Mouse (Mus musculus) hindbrain, embryonic 10.5 days (tissue): ENCODE data around the gene Celsr1. TPM values are rescaled to one million over a fixed set of nuclear protein-coding genes. Genes with fewer than 3 reads are reported as not detected.

Source experiments
- DNase-seq: peaks from one replicate; pipeline ENCODE4 v3.0.0-alpha.2; 2017; ENCODE audit warnings: low spot score
- H3K27ac ChIP-seq: fragments of 300-500 bp; sonication (generic); 2 replicates; pipeline ENCODE4 v1.5.1; 2016; ENCODE audit warnings: mild to moderate bottlenecking, moderate library complexity
- H3K27me3 ChIP-seq: fragments of 300-500 bp; sonication (generic); 2 replicates; pipeline ENCODE4 v1.6.1; 2016; ENCODE audit warnings: mild to moderate bottlenecking; ENCODE audit not compliant: poor library complexity, insufficient read depth, severe bottlenecking
- H3K36me3 ChIP-seq: fragments of 300-500 bp; sonication (generic); 2 replicates; pipeline ENCODE4 v1.6.1; 2016; ENCODE audit warnings: mild to moderate bottlenecking, moderate library complexity
- H3K4me1 ChIP-seq: fragments of 300-500 bp; sonication (generic); replicated peaks from 2 replicates; pipeline ENCODE4 v1.6.1; 2016; ENCODE audit warnings: mild to moderate bottlenecking
- H3K4me3 ChIP-seq: fragments of 300-500 bp; sonication (generic); 2 replicates; pipeline ENCODE4 v1.5.1; 2016; ENCODE audit warnings: mild to moderate bottlenecking, moderate library complexity
- H3K9me3 ChIP-seq: fragments of 300-500 bp; sonication (generic); 2 replicates; pipeline ENCODE4 v1.6.1; 2016; ENCODE audit warnings: mild to moderate bottlenecking, moderate library complexity
- WGBS: fragments of 180-500 bp; shearing (Covaris S2); methylation state at CpG from one replicate; pipeline ENCODE4 v1.1.7; 2016; 5-methylcytosine and 5-hydroxymethylcytosine counted together
- polyA plus RNA-seq: library from polyadenylated mRNA; unstranded; fragments of >200 nt; fragmentation: Nextera tagmentation; extraction: Ambion mirVana; gene quantifications from 2 replicates; pipeline ENCODE4 v1.2.1, GENCODE M21; 2016

Celsr1 gene
- polyA plus RNA-seq, 1 experiment from 2014 or later: 3.4 TPM

- Histone ChIP-seq H3K9me3 (no peaks in the 10 kb centered on the region), H3K27ac (peak overlapping the region; percentile 35; the same call in 1 of the 2 replicates), H3K36me3 (peaks cover 69% of the 10 kb centered on the region), H3K4me3 (no peak overlapping the region), H3K4me1 (peaks cover 13% of the 10 kb centered on the region), H3K27me3 (no peaks in the 10 kb centered on the region)
- WGBS: 75% methylated on average over 6 of the region's 6 CpGs
- no peak for DNase-seq
Measured at GRCm38 (mm10) chr15:85956202-85956601, 77.4 kb downstream of the Celsr1 start.

DNA sequence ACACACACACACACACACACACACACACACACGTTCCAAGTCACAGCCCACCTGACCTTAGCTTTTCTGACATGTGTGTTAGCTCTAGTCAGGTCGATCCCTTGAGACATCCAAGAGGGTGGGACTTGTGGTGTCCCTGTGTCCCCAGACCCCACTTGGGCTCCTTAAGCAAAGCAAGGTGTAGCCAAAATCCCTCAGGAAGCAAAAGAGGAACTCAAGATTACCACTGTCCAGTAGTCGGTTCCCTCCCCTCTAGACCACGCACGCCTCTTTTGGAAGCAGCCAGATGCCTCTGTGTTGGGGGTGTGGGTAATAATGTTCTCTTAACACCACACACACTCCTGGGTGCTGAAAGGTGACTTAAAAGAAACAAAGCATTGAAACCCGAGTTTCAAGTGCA is 80.1 kb downstream of the Celsr1 start:
- H3K4me1 ChIP-seq: peaks cover 26% of the 10 kb centered on the region
- no peak overlapping the region for H3K4me3 ChIP-seq
- H3K36me3 ChIP-seq: peaks cover 45% of the 10 kb centered on the region
- no peaks in the 10 kb centered on the region for H3K9me3 ChIP-seq
- no peaks in the 10 kb centered on the region for H3K27me3 ChIP-seq
- 85% methylated on average over 6 of the region's 6 CpGs for WGBS
- no peak for DNase-seq
- no peak overlapping the region for H3K27ac ChIP-seq

DNA sequence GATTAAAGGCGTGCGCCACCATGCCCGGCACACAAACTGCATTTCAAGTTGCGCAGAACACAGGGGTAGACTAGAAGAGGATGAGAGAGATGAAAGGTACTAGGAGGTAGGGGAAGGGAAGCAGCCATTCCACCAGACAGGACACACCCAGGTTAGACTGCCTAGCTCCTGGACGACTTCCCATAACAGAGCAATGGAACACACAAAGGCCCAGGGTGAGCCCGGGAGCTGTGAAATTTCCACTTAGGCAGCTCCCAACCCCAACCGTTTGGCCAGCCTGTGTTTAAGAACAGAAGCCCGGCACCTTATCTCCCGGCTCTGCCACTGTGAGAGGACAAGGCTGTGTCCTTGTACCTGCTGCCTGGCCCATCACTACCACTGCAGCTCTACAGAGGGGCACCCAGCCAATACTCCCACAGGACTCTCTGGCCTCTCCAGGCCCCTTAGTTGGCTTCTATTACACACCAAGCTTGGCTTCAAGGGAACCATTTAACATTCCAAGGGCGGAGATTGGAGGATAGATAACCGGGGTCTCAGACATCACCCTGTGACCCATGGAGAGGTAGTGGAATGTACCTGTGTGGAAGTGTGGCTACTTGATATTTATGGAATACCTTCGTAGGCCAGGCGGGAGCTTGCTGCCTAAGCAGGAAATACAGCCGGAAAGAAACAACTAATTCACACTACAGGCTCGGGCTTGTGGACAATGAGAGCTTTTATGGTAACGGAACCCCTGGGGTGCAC is 84.0 kb downstream of the Celsr1 start:
- 74% methylated on average over 16 of the region's 16 CpGs for WGBS
- Histone ChIP-seq H3K4me1 (peaks cover 34% of the 10 kb centered on the region), H3K27me3 (no peaks in the 10 kb centered on the region), H3K9me3 (no peaks in the 10 kb centered on the region), H3K4me3 (no peak overlapping the region), H3K27ac (peak overlapping the region; percentile 62; the same call in 1 of the 2 replicates), H3K36me3 (peaks cover 21% of the 10 kb centered on the region)
- no peak for DNase-seq

GRCm38 (mm10) chr15:85947967-85948366 is 85.6 kb downstream of the Celsr1 start:
- H3K27ac ChIP-seq: peak overlapping the region; percentile 75
- DNase-seq: no peak
- peak overlapping the region; percentile 18 for H3K4me3 ChIP-seq
- 37% methylated on average over 8 of the region's 8 CpGs for WGBS
- H3K27me3 ChIP-seq: no peaks in the 10 kb centered on the region
- no peaks in the 10 kb centered on the region for H3K9me3 ChIP-seq
- H3K4me1 ChIP-seq: peaks cover 34% of the 10 kb centered on the region
- peaks cover 8% of the 10 kb centered on the region; the same call in 1 of the 2 replicates for H3K36me3 ChIP-seq

- Histone ChIP-seq H3K27me3 (no peaks in the 10 kb centered on the region), H3K9me3 (no peaks in the 10 kb centered on the region), H3K4me1 (peaks cover 34% of the 10 kb centered on the region), H3K4me3 (peak overlapping the region; percentile 18; the same call in 1 of the 2 replicates), H3K36me3 (peaks cover 5% of the 10 kb centered on the region; the same call in 1 of the 2 replicates), H3K27ac (peak overlapping the region; percentile 75)
- peak; percentile 40 for DNase-seq
- WGBS: 30% methylated on average over 9 of the region's 9 CpGs
Measured at GRCm38 (mm10) chr15:85947541-85947940, 86.0 kb downstream of the Celsr1 start.

DNA sequence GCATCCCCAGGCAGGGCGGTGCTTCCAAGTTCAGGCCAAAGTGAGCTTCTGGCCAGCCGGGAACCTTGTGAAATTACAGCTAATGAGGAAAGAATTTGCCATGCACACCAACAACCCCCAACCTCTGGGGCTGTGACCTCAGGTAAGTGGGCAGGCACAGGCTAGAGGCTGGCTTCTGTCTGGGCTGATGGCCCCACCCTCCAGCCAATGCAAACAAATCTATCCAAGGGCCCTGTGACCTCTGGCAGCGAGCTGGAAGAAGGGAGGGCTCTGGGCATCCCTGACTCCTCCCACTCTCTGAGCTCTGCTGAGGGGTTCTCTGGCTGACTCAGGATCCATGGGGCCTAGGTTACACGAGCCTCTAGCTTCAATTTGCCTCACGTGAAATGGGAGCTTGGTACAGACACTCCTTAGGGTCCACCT is 97.9 kb downstream of the Celsr1 start:
- Histone ChIP-seq H3K4me1 (peaks cover 21% of the 10 kb centered on the region), H3K27ac (peak overlapping the region; percentile 75), H3K27me3 (no peaks in the 10 kb centered on the region), H3K4me3 (no peak overlapping the region), H3K36me3 (peaks cover 88% of the 10 kb centered on the region), H3K9me3 (no peaks in the 10 kb centered on the region)
- 36% methylated on average over 5 of the region's 5 CpGs for WGBS
- DNase-seq: peak; percentile 59

GRCm38 (mm10) chr15:85928161-85928560 is 105.4 kb downstream of the Celsr1 start:
- 91% methylated on average over 12 of the region's 12 CpGs for WGBS
- no peaks in the 10 kb centered on the region for H3K9me3 ChIP-seq
- H3K4me1 ChIP-seq: no peaks in the 10 kb centered on the region
- no peak for DNase-seq
- no peak overlapping the region for H3K4me3 ChIP-seq
- H3K27ac ChIP-seq: no peak overlapping the region
- no peaks in the 10 kb centered on the region for H3K27me3 ChIP-seq
- H3K36me3 ChIP-seq: peaks cover 90% of the 10 kb centered on the region

DNA sequence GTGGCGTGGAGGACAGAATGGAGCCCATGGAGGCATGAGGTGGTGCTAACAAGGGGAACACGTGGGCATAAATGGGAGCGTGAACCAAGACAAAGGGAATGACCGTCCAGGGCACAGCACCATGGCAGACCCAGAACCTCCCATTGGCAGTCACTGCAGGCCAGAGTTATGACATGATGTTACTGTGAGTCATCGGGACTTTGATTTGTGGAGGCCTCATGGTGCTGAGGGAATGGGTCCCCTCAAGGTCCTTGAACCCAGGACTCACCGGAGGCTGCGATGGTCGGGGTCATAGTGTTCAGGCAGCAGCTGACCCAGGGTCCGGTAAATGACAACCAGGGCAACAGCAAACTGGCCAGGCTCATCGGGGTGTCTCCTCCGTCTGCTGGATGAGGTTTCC is 111.7 kb downstream of the Celsr1 start:
- DNase-seq: no peak
- Histone ChIP-seq H3K9me3 (no peaks in the 10 kb centered on the region), H3K36me3 (peaks cover 94% of the 10 kb centered on the region), H3K27me3 (no peaks in the 10 kb centered on the region), H3K4me1 (peaks cover 24% of the 10 kb centered on the region), H3K4me3 (no peak overlapping the region), H3K27ac (no peak overlapping the region)
- 91% methylated on average over 11 of the region's 11 CpGs for WGBS

GRCm38 (mm10) chr15:85919892-85920248 is 113.7 kb downstream of the Celsr1 start:
- Histone ChIP-seq H3K27ac (no peak overlapping the region), H3K36me3 (peaks cover 92% of the 10 kb centered on the region), H3K9me3 (peaks cover 7% of the 10 kb centered on the region; the same call in 1 of the 2 replicates), H3K27me3 (no peaks in the 10 kb centered on the region), H3K4me3 (no peak overlapping the region), H3K4me1 (peaks cover 24% of the 10 kb centered on the region)
- no peak for DNase-seq
- WGBS: 69% methylated on average over 8 of the region's 8 CpGs

- Histone ChIP-seq H3K4me1 (peaks cover 24% of the 10 kb centered on the region), H3K4me3 (no peak overlapping the region), H3K27ac (peak overlapping the region; percentile 35; the same call in 1 of the 2 replicates), H3K36me3 (peaks cover 90% of the 10 kb centered on the region), H3K27me3 (no peaks in the 10 kb centered on the region), H3K9me3 (peaks cover 7% of the 10 kb centered on the region; the same call in 1 of the 2 replicates)
- DNase-seq: peak; percentile 13
- 61% methylated on average over 8 of the region's 8 CpGs for whole genome bisulfite sequencing
Measured at GRCm38 (mm10) chr15:85919191-85919891, 114.2 kb downstream of the Celsr1 start.

- H3K9me3 ChIP-seq: peaks cover 7% of the 10 kb centered on the region; the same call in 1 of the 2 replicates
- H3K4me1 ChIP-seq: peaks cover 2% of the 10 kb centered on the region; the same call in 1 of the 2 replicates
- no peaks in the 10 kb centered on the region for H3K27me3 ChIP-seq
- H3K27ac ChIP-seq: no peak overlapping the region
- H3K36me3 ChIP-seq: peaks cover 63% of the 10 kb centered on the region
- peak; percentile 85 for DNase-seq
- H3K4me3 ChIP-seq: no peak overlapping the region
- 43% methylated on average over 2 of the region's 2 CpGs for WGBS
Measured at GRCm38 (mm10) chr15:85913605-85914004, 120.0 kb downstream of the Celsr1 start.

- Histone ChIP-seq H3K4me3 (no peak overlapping the region), H3K27ac (no peak overlapping the region), H3K9me3 (no peaks in the 10 kb centered on the region), H3K27me3 (no peaks in the 10 kb centered on the region), H3K36me3 (peaks cover 48% of the 10 kb centered on the region), H3K4me1 (peaks cover 3% of the 10 kb centered on the region; the same call in 1 of the 2 replicates)
- no peak for DNase-seq
- 76% methylated on average over 10 of the region's 10 CpGs for WGBS
Measured at GRCm38 (mm10) chr15:85909931-85910330, 123.6 kb downstream of the Celsr1 start.

DNA sequence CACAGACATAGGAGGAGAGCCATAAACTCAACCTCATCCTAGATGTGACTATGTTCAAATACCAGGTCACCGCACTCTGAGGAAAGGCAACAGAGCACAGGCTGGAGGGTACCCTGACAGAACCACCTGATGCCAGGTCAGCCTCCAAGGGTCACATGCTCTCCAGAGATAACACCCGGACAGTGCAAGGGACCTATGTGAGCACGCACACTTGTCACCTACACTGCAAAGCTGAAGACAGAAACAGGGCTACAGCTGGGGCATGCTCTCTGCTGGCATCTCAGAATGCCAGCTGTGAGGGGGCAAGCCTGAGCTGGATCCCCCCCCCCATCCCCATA is 124.1 kb downstream of the Celsr1 start:
- H3K27me3 ChIP-seq: no peaks in the 10 kb centered on the region
- H3K36me3 ChIP-seq: peaks cover 51% of the 10 kb centered on the region
- peaks cover 3% of the 10 kb centered on the region; the same call in 1 of the 2 replicates for H3K4me1 ChIP-seq
- DNase-seq: no peak
- WGBS: 92% methylated on average over 3 of the region's 3 CpGs
- no peaks in the 10 kb centered on the region for H3K9me3 ChIP-seq
- no peak overlapping the region for H3K27ac ChIP-seq
- H3K4me3 ChIP-seq: no peak overlapping the region
